Mouse (Mus musculus): ENCODE data around the gene Traf4. TPM values are rescaled to one million over a fixed set of nuclear protein-coding genes. Genes with fewer than 3 reads are reported as not detected.

Traf4 gene
- polyA plus RNA-seq, 1 experiment = 99.8 TPM

GRCm38 (mm10) chr11:78183884-78184514, 18.6 kb upstream of the Traf4 start:
- no peak overlapping the region for H3ac ChIP-seq (ENCODE audit: control insufficient read depth, insufficient read length, low read depth)
- peaks cover 65% of the 10 kb centered on the region for H3K79me2 ChIP-seq (ENCODE audit: control insufficient read depth, insufficient read depth)
- H3K4me3 ChIP-seq (ENCODE audit: insufficient read depth, poor library complexity, severe bottlenecking) = no peak overlapping the region
- H3K27me3 ChIP-seq (ENCODE audit: control insufficient read depth, insufficient read depth, insufficient read length) = no peaks in the 10 kb centered on the region
- H3K79me3 ChIP-seq (ENCODE audit: low read depth) = peaks cover 25% of the 10 kb centered on the region
- no peak for TF ChIP-seq CTCF (IDR thresholded peaks at IDR 0.05; ENCODE audit: control insufficient read depth, insufficient read depth, insufficient read length)
- TF ChIP-seq USF1 (IDR thresholded peaks at IDR 0.05; ENCODE audit: low read depth) = no peak
- no peak for TF ChIP-seq FOSL1 (IDR thresholded peaks at IDR 0.05; ENCODE audit: insufficient read depth, low read length, poor library complexity, severe bottlenecking)
- TF ChIP-seq CEBPB (IDR thresholded peaks at IDR 0.05; ENCODE audit: low read depth) = no peak
- TF ChIP-seq MYOD1 (IDR thresholded peaks at IDR 0.05; ENCODE audit: control insufficient read depth, insufficient read length, low read depth) = no peak
- no peak for TF ChIP-seq MAX (IDR thresholded peaks at IDR 0.05)
- no peak for TF ChIP-seq MYOG (IDR thresholded peaks at IDR 0.05; ENCODE audit: control insufficient read depth, extremely low read depth, insufficient read length)
- peaks cover 37% of the 10 kb centered on the region for H3K36me3 ChIP-seq (ENCODE audit: control insufficient read depth, insufficient read depth)

GRCm38 (mm10) chr11:78182961-78183844, 17.8 kb upstream of the Traf4 start, which contains the start of gene Rpl23a:
Gene Rpl23a (minus strand): TSS chr11:78183584.
- Histone ChIP-seq H3K79me2 (ENCODE audit: control insufficient read depth, insufficient read depth) (peaks cover 58% of the 10 kb centered on the region), H3K4me3 (ENCODE audit: insufficient read depth, poor library complexity, severe bottlenecking) (peak within 1 kb of the TSS; percentile 96), H3K36me3 (ENCODE audit: control insufficient read depth, insufficient read depth) (peaks cover 41% of the 10 kb centered on the region), H3K27me3 (ENCODE audit: control insufficient read depth, insufficient read depth, insufficient read length) (no peaks in the 10 kb centered on the region), H3K79me3 (ENCODE audit: low read depth) (peaks cover 25% of the 10 kb centered on the region), H3ac (ENCODE audit: control insufficient read depth, insufficient read length, low read depth) (peak within 1 kb of the TSS; percentile 87)
- TF ChIP-seq MYOG (IDR thresholded peaks at IDR 0.05; ENCODE audit: control insufficient read depth, extremely low read depth, insufficient read length) (no peak), MYOD1 (IDR thresholded peaks at IDR 0.05; ENCODE audit: control insufficient read depth, insufficient read length, low read depth) (no peak), FOSL1 (IDR thresholded peaks at IDR 0.05; ENCODE audit: insufficient read depth, low read length, poor library complexity, severe bottlenecking) (no peak), USF1 (IDR thresholded peaks at IDR 0.05; ENCODE audit: low read depth) (peak; percentile 83), CTCF (IDR thresholded peaks at IDR 0.05; ENCODE audit: control insufficient read depth, insufficient read depth, insufficient read length) (no peak), MAX (IDR thresholded peaks at IDR 0.05) (peak; percentile 68), CEBPB (IDR thresholded peaks at IDR 0.05; ENCODE audit: low read depth) (no peak)

- H3ac ChIP-seq (ENCODE audit: control insufficient read depth, insufficient read length, low read depth) = peak overlapping the region; percentile 55
- TF ChIP-seq FOSL1 (IDR thresholded peaks at IDR 0.05; ENCODE audit: insufficient read depth, low read length, poor library complexity, severe bottlenecking) (no peak), CEBPB (IDR thresholded peaks at IDR 0.05; ENCODE audit: low read depth) (no peak)
Observed at GRCm38 (mm10) chr11:78182450-78182849, 17.1 kb upstream of the Traf4 start.

DNA sequence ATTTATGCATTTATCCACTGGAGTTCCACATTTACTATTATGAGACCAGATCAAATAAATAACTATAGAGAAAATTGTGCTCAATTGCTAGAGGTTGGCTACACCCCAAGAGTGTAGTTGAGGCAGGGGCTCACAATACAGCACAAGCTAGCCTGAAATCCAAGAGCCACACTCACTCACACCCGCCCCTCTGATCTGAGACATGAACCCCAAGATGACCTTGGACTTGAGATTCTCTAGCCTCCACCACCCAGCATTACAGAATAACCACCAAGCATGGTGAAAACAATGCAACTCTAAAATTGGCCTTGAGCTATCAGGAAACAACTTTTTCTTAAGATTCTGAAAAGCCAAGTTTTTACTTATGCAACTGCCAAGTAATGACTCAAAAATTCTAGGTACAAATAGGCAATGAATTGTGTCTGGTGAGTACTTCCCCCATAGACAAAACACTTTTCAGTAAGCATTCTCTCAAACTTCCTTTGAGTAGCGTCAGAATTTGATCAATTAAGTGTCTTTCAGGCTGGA, 16.5 kb upstream of the Traf4 start:
- Histone ChIP-seq H3K79me2 (ENCODE audit: control insufficient read depth, insufficient read depth) (peaks cover 47% of the 10 kb centered on the region), H3K27me3 (ENCODE audit: control insufficient read depth, insufficient read depth, insufficient read length) (no peaks in the 10 kb centered on the region), H3K79me3 (ENCODE audit: low read depth) (peaks cover 25% of the 10 kb centered on the region), H3K36me3 (ENCODE audit: control insufficient read depth, insufficient read depth) (peaks cover 41% of the 10 kb centered on the region), H3K4me3 (ENCODE audit: insufficient read depth, poor library complexity, severe bottlenecking) (peak overlapping the region; percentile 96), H3ac (ENCODE audit: control insufficient read depth, insufficient read length, low read depth) (peak overlapping the region; percentile 70)
- TF ChIP-seq CEBPB (IDR thresholded peaks at IDR 0.05; ENCODE audit: low read depth) = no peak
- no peak for TF ChIP-seq CTCF (IDR thresholded peaks at IDR 0.05; ENCODE audit: control insufficient read depth, insufficient read depth, insufficient read length)
- no peak for TF ChIP-seq MYOD1 (IDR thresholded peaks at IDR 0.05; ENCODE audit: control insufficient read depth, insufficient read length, low read depth)
- no peak for TF ChIP-seq MAX (IDR thresholded peaks at IDR 0.05)
- no peak for TF ChIP-seq MYOG (IDR thresholded peaks at IDR 0.05; ENCODE audit: control insufficient read depth, extremely low read depth, insufficient read length)
- no peak for TF ChIP-seq USF1 (IDR thresholded peaks at IDR 0.05; ENCODE audit: low read depth)
- TF ChIP-seq FOSL1 (IDR thresholded peaks at IDR 0.05; ENCODE audit: insufficient read depth, low read length, poor library complexity, severe bottlenecking) = no peak

More at GRCm38 (mm10) chr11:78182450-78182849, 17.1 kb upstream of the Traf4 start:
- Histone ChIP-seq H3K4me3 (ENCODE audit: insufficient read depth, poor library complexity, severe bottlenecking) (peak overlapping the region; percentile 96), H3K27me3 (ENCODE audit: control insufficient read depth, insufficient read depth, insufficient read length) (no peaks in the 10 kb centered on the region), H3K36me3 (ENCODE audit: control insufficient read depth, insufficient read depth) (peaks cover 41% of the 10 kb centered on the region), H3K79me3 (ENCODE audit: low read depth) (peaks cover 25% of the 10 kb centered on the region), H3K79me2 (ENCODE audit: control insufficient read depth, insufficient read depth) (peaks cover 50% of the 10 kb centered on the region)

DNA sequence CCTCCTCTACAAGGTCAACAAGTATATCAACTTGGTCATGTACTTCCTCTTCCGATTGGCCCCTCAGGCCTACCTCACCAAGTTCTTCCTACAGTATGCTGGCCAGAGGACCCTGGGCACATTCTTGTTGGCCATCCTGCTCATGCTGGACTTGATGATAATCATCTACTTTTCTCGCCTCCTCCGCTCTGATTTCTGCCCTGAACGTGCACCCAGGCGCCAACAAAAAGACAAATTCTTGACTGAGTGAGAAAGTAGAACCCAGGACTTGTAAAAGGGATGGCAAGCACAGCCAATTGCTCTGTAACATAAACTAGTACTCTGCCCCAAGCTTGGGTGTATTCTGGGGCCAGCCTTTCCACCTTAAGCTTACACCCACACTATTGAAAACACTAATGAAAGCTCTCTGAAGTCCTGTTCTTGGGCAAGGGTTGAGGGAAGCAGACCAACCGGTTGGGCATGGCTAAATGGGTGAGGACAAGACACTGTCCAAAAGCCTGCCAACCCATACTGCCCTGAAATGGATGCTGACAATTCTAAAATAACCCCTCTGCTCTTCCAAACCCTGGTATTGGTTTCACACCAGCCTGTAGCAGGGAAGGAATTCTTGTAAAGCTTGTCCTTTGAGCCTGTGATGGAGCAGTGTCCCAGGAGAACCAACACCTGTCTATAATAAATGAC, 14.8 kb upstream of the Traf4 start:
- no peak for TF ChIP-seq MYOD1 (IDR thresholded peaks at IDR 0.05; ENCODE audit: control insufficient read depth, insufficient read length, low read depth)
- no peak for TF ChIP-seq CTCF (IDR thresholded peaks at IDR 0.05; ENCODE audit: control insufficient read depth, insufficient read depth, insufficient read length)
- TF ChIP-seq MYOG (IDR thresholded peaks at IDR 0.05; ENCODE audit: control insufficient read depth, extremely low read depth, insufficient read length) = no peak
- no peak for TF ChIP-seq MAX (IDR thresholded peaks at IDR 0.05)
- TF ChIP-seq USF1 (IDR thresholded peaks at IDR 0.05; ENCODE audit: low read depth) = no peak
- no peak for TF ChIP-seq FOSL1 (IDR thresholded peaks at IDR 0.05; ENCODE audit: insufficient read depth, low read length, poor library complexity, severe bottlenecking)
- TF ChIP-seq CEBPB (IDR thresholded peaks at IDR 0.05; ENCODE audit: low read depth) = no peak
- Histone ChIP-seq H3ac (ENCODE audit: control insufficient read depth, insufficient read length, low read depth) (peak overlapping the region; percentile 13), H3K79me3 (ENCODE audit: low read depth) (peaks cover 25% of the 10 kb centered on the region), H3K4me3 (ENCODE audit: insufficient read depth, poor library complexity, severe bottlenecking) (no peak overlapping the region), H3K27me3 (ENCODE audit: control insufficient read depth, insufficient read depth, insufficient read length) (no peaks in the 10 kb centered on the region), H3K79me2 (ENCODE audit: control insufficient read depth, insufficient read depth) (peaks cover 47% of the 10 kb centered on the region), H3K36me3 (ENCODE audit: control insufficient read depth, insufficient read depth) (peaks cover 41% of the 10 kb centered on the region)
